Mouse (Mus musculus) intestine, embryonic 15.5 days (tissue): ENCODE measurements around the gene Asb4. TPM values are rescaled to one million over a fixed set of nuclear protein-coding genes. Genes with fewer than 3 reads are reported as not detected.
"Not testable (repeated sequence)": the region's sequence is repeated elsewhere in the genome, so short reads cannot be mapped to it uniquely, and the experiment has no call there.

ENCODE experiments used
- ATAC-seq: fragments of 200-750 bp; cut with Nextera tagmentation; 2 replicates; pipeline ENCODE4 v1.8.0; 2017; ENCODE audit warnings: moderate TSS enrichment, moderate library complexity
- H3K27ac ChIP-seq: fragments of 300-500 bp; sonication (generic); 2 replicates; pipeline ENCODE4 v1.5.1; 2015; ENCODE audit warnings: mild to moderate bottlenecking, inconsistent platforms
- H3K27me3 ChIP-seq: fragments of 300-500 bp; sonication (generic); replicated peaks from 2 replicates; pipeline ENCODE4 v1.6.1; 2015; ENCODE audit warnings: inconsistent platforms
- H3K36me3 ChIP-seq: fragments of 300-500 bp; sonication (generic); 2 replicates; pipeline ENCODE4 v1.6.1; 2015; ENCODE audit warnings: inconsistent platforms
- H3K4me1 ChIP-seq: fragments of 300-500 bp; sonication (generic); replicated peaks from 2 replicates; pipeline ENCODE4 v1.6.1; 2015; ENCODE audit warnings: inconsistent platforms
- H3K4me2 ChIP-seq: fragments of 300-500 bp; sonication (generic); replicated peaks from 2 replicates; pipeline ENCODE4 v1.6.1; 2015; ENCODE audit warnings: mild to moderate bottlenecking, inconsistent platforms
- H3K4me3 ChIP-seq: fragments of 300-500 bp; sonication (generic); replicated peaks from 2 replicates; pipeline ENCODE4 v1.5.1; 2015; ENCODE audit warnings: inconsistent platforms
- H3K9ac ChIP-seq: fragments of 300-500 bp; sonication (generic); 2 replicates; pipeline ENCODE4 v1.6.1; 2015; ENCODE audit warnings: inconsistent platforms
- H3K9me3 ChIP-seq: fragments of 300-500 bp; sonication (generic); 2 replicates; pipeline ENCODE4 v1.6.1; 2016; ENCODE audit warnings: inconsistent platforms
- WGBS: fragments of 180-500 bp; shearing (Covaris S2); methylation state at CpG from one replicate; pipeline ENCODE4 v1.1.7; 2015; 5-methylcytosine and 5-hydroxymethylcytosine counted together
- polyA plus RNA-seq: library from polyadenylated mRNA; unstranded; fragments of >200 nt; fragmentation: Nextera tagmentation; extraction: Ambion mirVana; gene quantifications from 2 replicates; pipeline ENCODE4 v1.2.1, GENCODE M21; 2015

The Asb4 gene
- 15.6 and 18.8 TPM in 2 replicates for polyA plus RNA-seq

DNA sequence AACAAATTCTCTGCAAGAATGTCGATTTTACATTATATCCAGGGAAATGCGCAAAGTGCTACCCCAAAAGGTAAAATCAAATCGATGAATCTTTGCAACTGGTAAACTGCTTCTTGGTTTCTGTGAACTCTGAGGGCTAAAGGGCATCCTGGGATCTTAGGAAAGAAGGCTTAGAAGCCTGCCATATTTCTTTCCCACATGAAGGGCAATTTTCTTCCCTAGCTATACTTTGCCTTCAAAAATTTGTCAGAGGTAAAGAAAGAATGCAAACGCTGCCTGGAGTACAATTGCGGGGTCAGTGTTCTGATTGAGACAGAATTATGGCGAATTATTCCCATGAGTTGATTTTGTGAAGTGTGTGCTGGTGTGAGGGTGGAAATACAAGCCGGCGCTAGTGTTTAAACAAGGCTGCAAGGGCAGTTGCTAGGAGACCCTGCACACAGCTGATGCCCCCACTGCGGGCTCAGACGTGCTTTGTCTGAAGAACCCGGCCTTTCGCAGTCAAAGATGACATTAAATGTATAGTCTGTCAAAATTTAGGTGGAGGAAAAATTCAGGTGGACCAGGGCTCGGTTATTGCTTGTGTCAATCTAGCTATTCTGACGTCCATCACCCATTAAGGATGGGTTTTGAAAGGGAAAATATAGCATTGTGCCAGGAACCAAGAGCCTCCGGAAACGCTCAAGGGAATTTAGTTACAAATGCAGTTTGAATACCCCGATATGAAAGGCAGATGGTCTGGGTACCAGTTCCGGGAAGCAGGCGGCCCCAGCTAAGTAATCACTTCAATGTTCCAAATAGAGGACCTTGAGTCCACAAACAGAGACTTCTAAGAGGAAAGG is at the start of gene Asb4:
Gene Asb4 (plus strand): TSS at position 51 of the 842 bp plus-strand sequence.
- Histone ChIP-seq H3K9me3 (no peaks in the 10 kb centered on the region), H3K4me3 (peak within 1 kb of the TSS; percentile 32), H3K36me3 (no peaks in the 10 kb centered on the region), H3K4me2 (peak within 1 kb of the TSS; percentile 62), H3K9ac (peak within 1 kb of the TSS; percentile 32; the same call in 1 of the 2 replicates), H3K27ac (peak within 1 kb of the TSS; percentile 66), H3K4me1 (peaks cover 24% of the 10 kb centered on the region), H3K27me3 (no peaks in the 10 kb centered on the region; the same call in 1 of the 2 replicates)
- 8% methylated on average over 19 of the region's 19 CpGs for WGBS
- no peak; the same call in 1 of the 2 replicates for ATAC-seq

DNA sequence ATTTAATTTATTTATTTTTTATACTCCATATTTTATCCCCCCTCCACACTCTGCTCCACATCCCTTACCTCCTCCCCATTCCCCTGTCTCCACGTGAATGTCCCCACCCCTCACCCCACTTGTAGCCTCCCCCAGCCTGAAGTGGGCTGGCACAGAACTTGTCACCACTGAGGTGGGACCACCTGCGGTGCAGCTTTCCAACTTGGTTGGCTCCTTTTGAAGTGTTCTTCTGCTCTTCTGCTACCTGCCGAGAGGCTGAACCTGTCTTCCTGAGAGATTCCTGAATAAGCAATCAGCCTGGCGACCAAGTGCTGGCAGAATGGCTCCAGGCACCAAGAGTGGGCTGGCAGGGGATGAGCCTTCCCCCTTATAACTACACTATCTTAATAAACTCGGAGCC is 49.2 kb upstream of the Asb4 start:
- no peak for ATAC-seq
- Histone ChIP-seq H3K27me3 (no peaks in the 10 kb centered on the region), H3K9me3 (no peaks in the 10 kb centered on the region), H3K4me2 (no peak overlapping the region), H3K4me3 (no peak overlapping the region), H3K27ac (no peak overlapping the region), H3K4me1 (no peaks in the 10 kb centered on the region), H3K36me3 (no peaks in the 10 kb centered on the region), H3K9ac (no peak overlapping the region)
- 63% methylated on average over 5 of the region's 5 CpGs for WGBS

GRCm38 (mm10) chr6:5336016-5336415 is 47.2 kb upstream of the Asb4 start:
- not testable (repeated sequence) for H3K27ac ChIP-seq, H3K9ac ChIP-seq, H3K36me3 ChIP-seq, H3K4me2 ChIP-seq, H3K4me3 ChIP-seq, H3K27me3 ChIP-seq, ATAC-seq, H3K9me3 ChIP-seq, H3K4me1 ChIP-seq

- not testable (repeated sequence) for H3K27me3 ChIP-seq, H3K36me3 ChIP-seq, H3K9ac ChIP-seq, ATAC-seq, H3K9me3 ChIP-seq, H3K4me3 ChIP-seq, H3K4me1 ChIP-seq, H3K4me2 ChIP-seq, H3K27ac ChIP-seq
- WGBS, result 92% methylated on average over 4 of the region's 4 CpGs
These were observed 44.4 kb upstream of the Asb4 start for GRCm38 (mm10) chr6:5338781-5339180.

GRCm38 (mm10) chr6:5339283-5339682 is 43.9 kb upstream of the Asb4 start:
- not testable (repeated sequence) for H3K36me3 ChIP-seq, H3K9ac ChIP-seq, H3K27ac ChIP-seq, H3K4me3 ChIP-seq, ATAC-seq, H3K27me3 ChIP-seq, H3K4me2 ChIP-seq, H3K4me1 ChIP-seq, H3K9me3 ChIP-seq
- 90% methylated on average over 1 of the region's 1 CpGs for WGBS

- no peaks in the 10 kb centered on the region for H3K27me3 ChIP-seq
- H3K4me3 ChIP-seq, result no peak overlapping the region
- no peak overlapping the region for H3K9ac ChIP-seq
- no peaks in the 10 kb centered on the region for H3K36me3 ChIP-seq
- no peaks in the 10 kb centered on the region for H3K9me3 ChIP-seq
- H3K27ac ChIP-seq, result no peak overlapping the region
- H3K4me1 ChIP-seq, result no peaks in the 10 kb centered on the region
- WGBS, result 62% methylated on average over 6 of the region's 6 CpGs
- no peak for ATAC-seq
- no peak overlapping the region for H3K4me2 ChIP-seq
These were observed 38.9 kb upstream of the Asb4 start for GRCm38 (mm10) chr6:5344255-5344654.

- ATAC-seq, result peak; percentile 49; the same call in 1 of the 2 replicates
- H3K9ac ChIP-seq, result no peak overlapping the region
- H3K27ac ChIP-seq, result no peak overlapping the region
- H3K4me3 ChIP-seq, result no peak overlapping the region
- H3K4me1 ChIP-seq, result no peaks in the 10 kb centered on the region
- no peaks in the 10 kb centered on the region for H3K27me3 ChIP-seq
- H3K4me2 ChIP-seq, result no peak overlapping the region
- no peaks in the 10 kb centered on the region for H3K36me3 ChIP-seq
- no peaks in the 10 kb centered on the region for H3K9me3 ChIP-seq
These were observed 25.3 kb upstream of the Asb4 start for GRCm38 (mm10) chr6:5357873-5358272.

GRCm38 (mm10) chr6:5360402-5360801 is 22.8 kb upstream of the Asb4 start:
- Histone ChIP-seq H3K4me3 (no peak overlapping the region), H3K36me3 (no peaks in the 10 kb centered on the region), H3K9me3 (no peaks in the 10 kb centered on the region), H3K9ac (no peak overlapping the region), H3K27me3 (no peaks in the 10 kb centered on the region), H3K4me2 (no peak overlapping the region), H3K27ac (no peak overlapping the region), H3K4me1 (no peaks in the 10 kb centered on the region)
- WGBS, result 85% methylated on average over 5 of the region's 5 CpGs
- ATAC-seq, result no peak

DNA sequence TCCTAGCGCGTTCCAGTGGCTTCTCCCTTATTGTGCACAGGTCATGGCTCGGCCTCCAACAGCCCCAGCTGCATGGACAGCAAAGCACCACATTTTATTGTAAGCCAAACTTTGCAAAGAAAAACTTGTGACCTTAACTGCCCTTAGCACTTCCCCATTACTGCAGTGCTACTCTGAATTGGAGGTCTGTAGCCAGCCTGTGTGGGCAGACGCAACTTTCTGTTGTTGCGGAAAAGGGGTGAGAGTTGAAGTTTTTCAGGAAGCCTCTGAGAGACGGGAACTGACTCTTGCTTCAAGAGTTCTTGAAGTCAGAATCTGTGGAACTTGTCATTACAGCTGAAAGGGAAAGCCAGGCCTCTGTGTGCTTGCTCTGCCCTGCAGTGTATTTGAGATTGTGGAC is 21.2 kb upstream of the Asb4 start:
- Histone ChIP-seq H3K9me3 (no peaks in the 10 kb centered on the region), H3K9ac (no peak overlapping the region), H3K36me3 (no peaks in the 10 kb centered on the region), H3K27me3 (no peaks in the 10 kb centered on the region), H3K4me2 (no peak overlapping the region), H3K27ac (no peak overlapping the region), H3K4me1 (no peaks in the 10 kb centered on the region), H3K4me3 (no peak overlapping the region)
- no peak for ATAC-seq
- 76% methylated on average over 6 of the region's 6 CpGs for WGBS

DNA sequence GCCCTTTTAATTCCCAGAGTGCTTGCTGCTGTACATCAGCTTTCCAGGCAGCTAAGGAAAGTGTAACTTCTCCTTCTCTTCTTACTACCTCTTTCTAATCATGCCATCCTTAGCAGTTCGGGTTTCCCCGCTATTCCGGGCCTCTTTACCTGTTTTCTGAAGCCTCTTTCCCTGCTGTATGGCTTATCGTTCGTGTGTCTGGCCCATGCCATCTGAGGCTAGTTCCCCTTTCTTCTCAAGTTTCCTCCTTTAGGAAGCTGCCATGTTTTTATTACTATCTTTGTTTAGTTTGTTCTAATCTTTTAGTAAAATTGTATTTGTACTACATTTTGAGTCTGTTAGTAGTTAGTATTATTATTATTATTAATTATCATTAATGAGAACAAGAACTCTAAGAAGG is 17.3 kb upstream of the Asb4 start:
- H3K4me3 ChIP-seq, result no peak overlapping the region
- ATAC-seq, result no peak
- no peaks in the 10 kb centered on the region for H3K4me1 ChIP-seq
- no peak overlapping the region for H3K27ac ChIP-seq
- H3K4me2 ChIP-seq, result no peak overlapping the region
- no peaks in the 10 kb centered on the region for H3K36me3 ChIP-seq
- no peaks in the 10 kb centered on the region for H3K27me3 ChIP-seq
- 85% methylated on average over 5 of the region's 5 CpGs for WGBS
- no peaks in the 10 kb centered on the region for H3K9me3 ChIP-seq
- no peak overlapping the region for H3K9ac ChIP-seq

GRCm38 (mm10) chr6:5376884-5377283 is 6.3 kb upstream of the Asb4 start:
- Histone ChIP-seq H3K9me3 (no peaks in the 10 kb centered on the region), H3K27me3 (no peaks in the 10 kb centered on the region), H3K27ac (no peak overlapping the region), H3K9ac (no peak overlapping the region), H3K4me3 (no peak overlapping the region), H3K36me3 (no peaks in the 10 kb centered on the region), H3K4me1 (peaks cover 17% of the 10 kb centered on the region; the same call in 1 of the 2 replicates), H3K4me2 (no peak overlapping the region)
- ATAC-seq, result no peak
- 85% methylated on average over 4 of the region's 4 CpGs for WGBS

DNA sequence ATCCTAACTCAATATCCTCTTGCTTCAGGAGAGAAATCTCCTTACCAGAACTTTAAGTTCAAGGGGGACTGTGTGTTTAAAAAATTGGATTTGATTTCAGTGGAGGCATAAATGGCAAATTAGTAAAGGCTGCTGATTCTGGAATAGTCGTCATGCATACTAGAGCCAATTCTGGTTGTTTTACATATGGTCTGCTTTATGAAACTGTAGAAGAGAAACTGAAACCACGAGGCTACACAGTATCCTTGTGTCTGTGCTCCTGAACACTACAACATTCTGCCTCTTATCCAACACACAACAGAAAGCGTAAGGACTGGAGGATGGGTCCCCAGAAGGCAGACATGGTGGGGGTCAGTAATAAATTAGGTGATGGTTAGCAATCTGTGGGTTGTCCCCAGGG is 4.1 kb upstream of the Asb4 start:
- no peaks in the 10 kb centered on the region for H3K9me3 ChIP-seq
- H3K9ac ChIP-seq, result no peak overlapping the region
- H3K27me3 ChIP-seq, result no peaks in the 10 kb centered on the region; the same call in 1 of the 2 replicates
- H3K4me2 ChIP-seq, result no peak overlapping the region
- H3K4me3 ChIP-seq, result no peak overlapping the region
- H3K36me3 ChIP-seq, result no peaks in the 10 kb centered on the region
- no peak overlapping the region for H3K27ac ChIP-seq
- peaks cover 24% of the 10 kb centered on the region for H3K4me1 ChIP-seq
- 82% methylated on average over 3 of the region's 3 CpGs for WGBS
- no peak for ATAC-seq
